ENCODE assay signal across 9 mouse cellular contexts in the genomic region with DNA sequence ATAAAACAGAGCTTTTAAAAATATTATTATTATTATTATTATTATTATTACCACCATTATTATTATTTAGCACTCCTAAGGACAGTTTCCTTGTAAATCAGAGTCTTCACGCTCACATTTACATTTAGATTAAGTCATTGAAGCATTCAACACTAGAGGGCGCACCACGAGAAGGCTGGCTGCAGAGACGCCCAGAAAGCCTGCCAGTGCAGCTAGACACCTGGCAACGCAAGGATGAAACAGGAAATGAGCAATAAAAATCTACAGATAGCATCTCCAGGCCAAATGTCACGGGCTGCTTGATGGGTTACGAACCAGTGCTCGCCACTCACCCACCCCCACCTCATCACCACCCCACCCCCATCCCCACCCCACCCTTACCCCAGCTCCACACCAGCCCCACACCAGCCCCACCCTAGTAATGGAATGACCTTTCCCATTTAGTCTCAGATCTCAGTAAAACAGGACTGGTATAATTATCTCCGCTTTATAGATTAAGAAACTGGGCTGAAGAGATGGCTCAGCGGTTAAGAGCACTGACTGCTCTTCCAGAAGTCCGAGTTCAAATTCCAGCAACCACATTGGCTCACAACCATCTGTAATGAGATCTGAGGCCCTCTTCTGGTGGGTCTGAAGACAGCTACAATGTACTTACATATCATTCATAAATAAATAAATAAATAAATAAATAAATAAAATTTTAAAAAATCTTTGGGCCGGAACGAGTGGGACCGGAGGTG. TPM values are rescaled to one million over a fixed set of nuclear protein-coding genes. Genes with fewer than 3 reads are reported as not detected.
A peak's percentile ranks its signal among the peaks of the same experiment; 100 is the strongest.
DNase-seq lines count a peak whose midpoint lies in the region; ATAC-seq and TF ChIP-seq lines count a peak whose summit lies in the region.
"Had no signal": no experiment of that assay in that cellular context is flagged by ENCODE, and none has a peak within 500 bp of the region (broad histone marks: within the 10 kb centered on the region; RNA-seq: fewer than 3 reads in every experiment).

No protein-coding gene starts in this region.

- POLR2A ChIA-PET in Patski (lab: Charles Lee) = interaction anchor here (0.7 to 1.2 kb wide), 3 partner anchors 14 to 192 kb away, joined by 3 to 5 read pairs (median 3); no protein-coding TSS in a partner anchor

- CTCF ChIA-PET in Patski (lab: Charles Lee) = interaction anchor here (0.8 to 2.9 kb wide), 22 partner anchors 9 to 281 kb away, joined by 3 to 29 read pairs (median 4); no protein-coding TSS in a partner anchor

- peak; percentile 88 for TF ChIP-seq CTCF in Patski (IDR thresholded peaks at IDR 0.05)
- peak; percentile 85 for TF ChIP-seq CTCF in cerebellum, adult 2 months (IDR thresholded peaks at IDR 0.05; ENCODE audit: borderline replicate concordance, insufficient read depth, low read depth, low read length)

- no peak for DNase-seq in Patski (ENCODE audit: low read depth, low spot score)
- peak; percentile 74 to 81 for DNase-seq in cerebellum, adult 2 months
- DNase-seq in forelimb bud, embryonic 11.5 days (ENCODE audit: low read depth, low spot score) = peak; percentile 86
- DNase-seq in layer of hippocampus, adult 9-10 months (ENCODE audit: low spot score) = peak; percentile 82
- peak; percentile 84 to 88 for DNase-seq in right cerebral cortex, postnatal 10 days (ENCODE audit: low spot score in 2 of 2)
- peak; percentile 80 for DNase-seq in urinary bladder, postnatal 25 days (ENCODE audit: low spot score)

- no peak for ATAC-seq in Patski
- peak; percentile 62 for ATAC-seq in hindbrain, embryonic 12.5 days (ENCODE audit: low FRiP score)
- ATAC-seq in megakaryocyte, adult 5-6 weeks (ENCODE audit: poor library complexity, severe bottlenecking) = peak; percentile 89

- in situ Hi-C loops in Patski (cut with MboI; ENCODE audit: low pct_unique_long_range_greater_than_20kb) = loop anchor here (5.0 to 10.0 kb wide), 2 partner anchors 182 to 280 kb away; no protein-coding TSS in a partner anchor

- H3K4me3 ChIP-seq in cerebellum, adult 2 months (replicated peaks; ENCODE audit: insufficient read depth, low read depth, low read length) = no peak overlapping the region
- no peak overlapping the region for H3K4me3 ChIP-seq in hindbrain, embryonic 12.5 days

- no peak overlapping the region for H3K4me2 ChIP-seq in hindbrain, embryonic 12.5 days (replicated peaks)

- H3K36me3 ChIP-seq in hindbrain, embryonic 12.5 days = no peaks in the 10 kb centered on the region

- no peaks in the 10 kb centered on the region for H3K27me3 ChIP-seq in Patski
- no peaks in the 10 kb centered on the region for H3K27me3 ChIP-seq in cerebellum, adult 2 months (ENCODE audit: control insufficient read depth, insufficient read depth, low read length)
- no peaks in the 10 kb centered on the region for H3K27me3 ChIP-seq in hindbrain, embryonic 12.5 days

- H3K27ac ChIP-seq in cerebellum, adult 2 months (ENCODE audit: insufficient read depth, low read length) = no peak overlapping the region
- H3K27ac ChIP-seq in hindbrain, embryonic 12.5 days = no peak overlapping the region
- H3K27ac ChIP-seq: macrophage had no signal

- 24% methylated on average over 14 of the region's 14 CpGs for WGBS in cerebellum, adult 2 months
- WGBS in hindbrain, embryonic 12.5 days = 34% methylated on average over 14 of the region's 14 CpGs

- no peak overlapping the region for H3K9ac ChIP-seq in hindbrain, embryonic 12.5 days

- no peaks in the 10 kb centered on the region for H3K9me3 ChIP-seq in hindbrain, embryonic 12.5 days (replicated peaks)

- no peaks in the 10 kb centered on the region for H3K4me1 ChIP-seq in cerebellum, adult 2 months (ENCODE audit: control insufficient read depth, insufficient read depth, low read length)
- H3K4me1 ChIP-seq in hindbrain, embryonic 12.5 days = peaks cover 16% of the 10 kb centered on the region

- TF ChIP-seq POLR2A in cerebellum, adult 2 months (IDR thresholded peaks at IDR 0.05; ENCODE audit: borderline replicate concordance, insufficient read depth, low read length) = no peak

RNA-seq across cellular contexts. Expression of a gene that starts 14.7 kb away (rescaled TPM):
- polyA plus RNA-seq in Patski (2021) = 66.7 TPM
- polyA plus RNA-seq in cerebellum, adult 2 months (2012; rRNA removed) = 14.8 and 16.3 TPM in 2 replicates
- polyA plus RNA-seq in hindbrain, embryonic 12.5 days (2016; fragmentation: Nextera tagmentation; extraction: Ambion mirVana) = 35.0 and 35.9 TPM in 2 replicates
- 79.7 and 88.1 TPM in 2 replicates for total RNA-seq in megakaryocyte, adult 5-6 weeks (2015)
- total RNA-seq in megakaryocyte, adult 5-6 weeks (2017) = 38.6 and 50.0 TPM in 2 replicates
